Mouse (Mus musculus): ENCODE results near the gene Sept6.

GRCm38 (mm10) chrX:36991039-36991438 lies 555 bp downstream of the Sept6 start:
- TF ChIP-seq CTCF (IDR thresholded peaks at IDR 0.05; ENCODE audit: low read depth) = no peak
- no peak for TF ChIP-seq EP300 (IDR thresholded peaks at IDR 0.05; ENCODE audit: low read depth)
